Mouse (Mus musculus) heart, postnatal 14 days (tissue): Measurements from ENCODE around the gene Flt1. TPM values are rescaled to one million over a fixed set of nuclear protein-coding genes. Genes with fewer than 3 reads are reported as not detected.

Experiments used
- DNase-seq, 2 experiments: peaks; one replicate each; pipeline ENCODE4 v3.0.0; 2021 to 2022
- intact Hi-C: fragments of 180-260 bp; cut with DNase I; formaldehyde crosslinking; loops from one replicate; pipeline ENCODE4 v1.15.1; 2025
- total RNA-seq, 2 experiments: library from RNA; stranded (reverse); gene quantifications; 2 replicates each; pipeline ENCODE4 v1.2.3; 2021

The Flt1 gene
- total RNA-seq, 2 experiments from 2014 or later, result 62.5 to 63.6 TPM

DNA sequence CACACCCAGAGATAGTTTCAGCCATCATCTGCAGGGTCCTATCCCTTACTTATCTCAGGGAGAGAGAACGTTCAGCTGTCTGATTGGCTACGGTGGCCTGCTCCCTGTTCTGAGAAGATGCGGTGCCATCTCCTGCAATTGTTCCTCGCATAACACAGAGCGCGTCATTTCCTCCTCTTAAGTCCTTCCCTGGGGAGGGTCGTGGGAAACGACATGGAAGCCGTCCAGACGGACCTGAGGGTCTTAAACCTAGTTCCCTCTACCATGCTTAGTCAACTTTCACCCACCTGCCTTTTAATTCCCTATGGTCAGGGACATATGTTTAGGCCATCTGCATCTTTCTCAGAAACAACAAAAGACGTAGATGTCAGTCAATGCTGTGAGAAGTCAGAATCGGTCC is 46.5 kb downstream of the Flt1 start:
- no peak for DNase-seq
- intact Hi-C loops, result no loop called here

- DNase-seq, result no peak
- intact Hi-C loops, result no loop called here
These were observed 50.0 kb downstream of the Flt1 start for GRCm38 (mm10) chr5:147675791-147676190.

GRCm38 (mm10) chr5:147671765-147672424 is 53.9 kb downstream of the Flt1 start:
- intact Hi-C loops, result loop anchor here (5.0 kb wide), 1 partner anchor 35 kb away; no protein-coding TSS in a partner anchor
- peak; percentile 16 to 46 for DNase-seq

GRCm38 (mm10) chr5:147668637-147669344 is 57.0 kb downstream of the Flt1 start:
- intact Hi-C loops, result loop anchor here (5.0 kb wide), 1 partner anchor 49 kb away; no protein-coding TSS in a partner anchor
- DNase-seq, result no peak

- DNase-seq, result no peak
- intact Hi-C loops, result loop anchor here (5.0 kb wide), 1 partner anchor 51 kb away; no protein-coding TSS in a partner anchor
These were observed 59.9 kb downstream of the Flt1 start for GRCm38 (mm10) chr5:147665946-147666345.

DNA sequence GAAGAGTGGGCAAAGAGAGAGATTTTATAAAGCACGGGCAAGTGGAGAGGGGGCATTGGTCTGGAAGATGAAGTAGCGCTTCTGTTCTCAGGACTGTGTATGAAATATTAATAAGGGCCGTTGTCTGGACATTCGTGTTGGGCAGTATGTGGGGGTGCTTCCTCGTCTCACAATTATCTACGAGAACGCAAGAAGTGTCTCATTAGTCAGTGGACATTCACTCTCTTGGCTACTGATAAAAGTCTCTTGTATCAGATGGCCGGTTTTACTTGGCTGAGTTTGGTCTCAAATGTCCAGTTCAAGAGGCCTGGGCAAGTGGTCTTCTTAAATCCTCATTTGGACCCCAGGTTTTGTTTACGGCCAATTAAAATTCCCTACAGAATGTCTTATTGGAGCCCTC is 60.4 kb downstream of the Flt1 start:
- no peak for DNase-seq
- intact Hi-C loops, result loop anchor here (5.0 kb wide), 1 partner anchor 52 kb away; no protein-coding TSS in a partner anchor

GRCm38 (mm10) chr5:147659909-147660308 is 65.9 kb downstream of the Flt1 start:
- intact Hi-C loops, result no loop called here
- DNase-seq, result no peak

- peak; percentile 44 to 55 for DNase-seq
- intact Hi-C loops, result no loop called here
These were observed 67.6 kb downstream of the Flt1 start for GRCm38 (mm10) chr5:147657882-147658855.

GRCm38 (mm10) chr5:147655761-147656160 is 70.0 kb downstream of the Flt1 start:
- intact Hi-C loops, result no loop called here
- DNase-seq, result no peak

- intact Hi-C loops, result no loop called here
- DNase-seq, result no peak
These were observed 74.6 kb downstream of the Flt1 start for GRCm38 (mm10) chr5:147651233-147651632.

DNA sequence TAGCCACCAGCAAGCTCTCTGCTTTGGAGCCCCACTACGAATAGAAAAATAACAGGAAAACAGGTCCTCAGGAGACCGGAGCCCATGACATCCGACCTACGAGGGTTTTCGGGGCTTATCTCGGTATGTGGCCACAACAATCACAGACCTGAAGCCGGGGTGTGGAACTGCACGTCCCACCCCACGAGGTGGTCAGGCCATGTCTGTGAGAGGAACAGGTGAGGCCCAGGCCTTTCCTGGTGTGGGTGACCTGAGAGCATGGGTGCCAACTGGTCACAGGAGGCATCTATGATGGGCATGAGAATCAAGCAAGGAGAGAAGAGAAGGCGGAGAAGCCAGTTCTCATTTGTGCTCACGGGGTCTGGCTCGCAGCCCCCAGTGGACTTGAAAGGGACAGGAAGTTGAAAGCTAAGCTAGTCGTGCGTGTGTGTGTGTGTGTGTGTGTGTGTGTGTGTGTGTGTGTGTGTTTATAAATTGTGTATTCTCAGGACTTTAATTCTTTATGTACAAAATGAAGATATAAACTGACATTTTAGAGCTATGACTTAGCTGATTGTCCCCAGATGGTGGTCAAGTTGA is 79.4 kb downstream of the Flt1 start:
- peak; percentile 21 to 27 for DNase-seq
- intact Hi-C loops, result loop anchor here (5.0 kb wide), 1 partner anchor 64 kb away; no protein-coding TSS in a partner anchor

- DNase-seq, result peak; percentile 88
- intact Hi-C loops, result loop anchor here (5.0 kb wide), 1 partner anchor 63 kb away; no protein-coding TSS in a partner anchor
These were observed 80.7 kb downstream of the Flt1 start for GRCm38 (mm10) chr5:147645001-147645645.

DNA sequence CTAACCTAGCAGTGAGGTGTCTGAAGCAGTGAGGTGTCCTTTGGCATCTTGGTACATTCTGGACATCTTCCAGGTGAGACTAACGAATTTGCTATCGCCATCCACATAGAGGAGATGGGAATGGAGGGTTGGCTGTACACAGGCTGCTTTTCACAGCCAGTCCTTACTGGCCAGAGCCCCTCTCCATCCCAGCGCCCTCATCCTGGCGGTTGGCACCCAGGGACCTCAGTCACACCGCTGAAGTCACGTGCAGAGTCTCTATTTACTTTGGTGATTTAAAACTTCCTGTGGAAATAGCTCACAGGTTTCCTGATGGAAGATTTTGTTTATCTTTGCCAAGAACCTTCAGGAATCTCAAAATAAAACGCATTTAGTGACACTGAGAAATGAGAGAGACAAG is 84.4 kb downstream of the Flt1 start:
- no peak for DNase-seq
- intact Hi-C loops, result no loop called here

DNA sequence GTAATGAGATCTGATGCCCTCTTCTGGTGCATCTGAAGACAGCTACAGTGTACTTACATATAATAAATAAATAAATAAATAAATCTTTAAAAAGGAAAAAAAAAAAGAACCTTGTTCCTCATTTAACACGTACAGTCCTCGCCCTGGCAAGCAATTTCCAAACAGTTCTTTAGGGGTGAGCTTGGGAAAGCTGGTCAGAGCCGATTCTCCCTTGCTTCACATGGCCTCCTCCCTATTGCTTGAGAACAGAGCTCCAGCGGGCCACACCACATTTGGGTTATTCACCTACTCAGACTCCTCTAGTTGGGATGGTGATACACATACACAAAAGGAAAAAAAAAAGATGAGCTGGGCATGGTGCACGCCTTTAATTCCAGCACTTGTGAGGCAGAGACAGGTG is 85.9 kb downstream of the Flt1 start:
- intact Hi-C loops, result loop anchor here (5.0 kb wide), 1 partner anchor 32 kb away; no protein-coding TSS in a partner anchor
- no peak for DNase-seq

DNA sequence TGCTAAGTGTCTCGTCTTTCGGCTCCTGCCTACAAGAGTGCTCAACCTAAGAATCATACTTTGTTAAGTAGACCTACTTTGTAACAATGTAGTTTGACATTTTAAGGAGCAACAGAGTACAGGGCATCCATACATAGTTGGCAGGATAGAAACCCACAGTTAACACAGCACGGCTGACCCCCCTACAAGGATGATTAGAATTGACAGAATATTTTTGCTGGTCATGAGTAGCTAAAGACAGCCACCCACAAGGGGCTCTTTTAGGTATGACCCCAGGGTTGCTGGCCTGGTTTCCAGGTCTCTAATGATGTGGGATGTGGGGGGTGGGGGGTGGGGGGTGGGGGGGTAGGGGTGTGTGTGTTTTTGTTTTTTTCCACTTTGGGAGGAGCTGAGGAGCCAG is 89.1 kb downstream of the Flt1 start:
- DNase-seq, result no peak
- intact Hi-C loops, result loop anchor here (5.0 kb wide), 1 partner anchor 36 kb away; no protein-coding TSS in a partner anchor

- no peak for DNase-seq
- intact Hi-C loops, result loop anchor here (5.0 kb wide), 1 partner anchor 36 kb away; no protein-coding TSS in a partner anchor
These were observed 89.9 kb downstream of the Flt1 start for GRCm38 (mm10) chr5:147635883-147636282.

DNA sequence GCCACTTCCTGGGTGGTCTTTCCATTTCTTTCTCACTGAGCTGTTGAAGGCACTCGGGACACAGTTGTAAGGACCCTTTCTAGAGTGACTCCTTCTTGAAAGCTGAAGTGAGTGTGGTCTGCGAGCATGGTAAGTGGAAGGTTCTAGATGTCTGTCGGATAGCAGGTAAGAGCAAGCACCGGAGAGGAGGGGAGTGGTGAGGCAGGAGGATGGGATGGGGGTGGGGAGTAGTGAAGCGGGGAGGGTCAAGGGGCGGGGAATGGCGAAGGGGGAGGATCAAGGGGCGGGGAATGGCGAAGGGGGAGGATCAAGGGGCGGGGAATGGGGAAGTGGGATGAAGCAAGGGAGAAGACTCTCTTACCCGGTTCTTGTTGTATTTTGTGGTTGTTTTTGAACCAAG is 91.8 kb downstream of the Flt1 start:
- DNase-seq, result no peak
- intact Hi-C loops, result no loop called here

DNA sequence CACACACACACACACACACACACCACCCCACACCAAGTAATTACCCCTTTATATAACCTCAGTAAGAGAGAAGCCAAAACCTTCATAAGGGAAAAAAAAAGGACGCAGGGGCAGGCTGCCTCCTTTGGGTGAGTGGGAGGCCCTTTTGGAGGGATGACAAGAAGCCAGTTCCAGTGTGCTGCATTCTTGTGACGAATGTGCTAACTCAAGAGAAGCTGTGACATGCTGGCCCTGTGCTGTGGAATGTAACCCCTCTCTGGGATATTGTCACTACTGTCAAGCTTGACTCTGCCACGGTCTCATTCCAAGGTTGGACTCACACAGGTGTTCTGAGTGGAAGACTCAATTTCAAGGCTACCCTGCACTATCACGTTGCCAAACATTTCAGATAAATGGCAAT is 93.1 kb downstream of the Flt1 start:
- no peak for DNase-seq
- intact Hi-C loops, result no loop called here
